Mouse (Mus musculus) urinary bladder, postnatal 36 days (tissue): ENCODE measurements at regions not wholly inside any gene's neighbourhood (a gene's known extent, or its start where the extent isn't known, plus 50 kb on each side); places are given as distances from the start of the nearest gene placed in this dataset.
A peak's percentile ranks its signal among the peaks of the same experiment; 100 is the strongest.
"Not testable (repeated sequence)": the region's sequence is repeated elsewhere in the genome, so short reads cannot be mapped to it uniquely, and the experiment has no call there.

Source experiments
- DNase-seq, 2 experiments: peaks; one replicate each; pipeline ENCODE4 v3.0.0; 2022; ENCODE audit warnings: low spot score in 2 of 2, mixed read lengths in 1 of 2

DNA sequence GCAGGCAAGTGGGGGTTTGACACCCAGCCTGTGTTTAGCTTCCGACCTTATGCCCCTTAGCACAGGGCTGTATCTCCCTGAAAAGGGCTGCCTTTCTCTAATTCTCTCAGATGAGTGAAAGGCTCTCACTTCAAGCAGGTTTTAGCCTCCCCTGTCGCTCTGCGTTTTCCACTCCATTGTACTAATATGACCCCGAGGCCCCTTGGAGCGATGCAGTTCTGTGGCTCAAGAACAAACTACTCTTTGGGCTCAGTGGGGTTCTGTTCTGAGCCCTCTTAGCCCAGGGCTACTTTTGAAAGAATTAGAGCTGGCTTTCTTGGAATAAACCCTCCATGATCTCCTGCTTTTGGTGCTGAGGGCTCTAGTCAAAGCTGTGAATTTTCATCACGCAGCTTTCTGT, 53.4 kb upstream of the Castor2 start:
- DNase-seq: no peak

DNA sequence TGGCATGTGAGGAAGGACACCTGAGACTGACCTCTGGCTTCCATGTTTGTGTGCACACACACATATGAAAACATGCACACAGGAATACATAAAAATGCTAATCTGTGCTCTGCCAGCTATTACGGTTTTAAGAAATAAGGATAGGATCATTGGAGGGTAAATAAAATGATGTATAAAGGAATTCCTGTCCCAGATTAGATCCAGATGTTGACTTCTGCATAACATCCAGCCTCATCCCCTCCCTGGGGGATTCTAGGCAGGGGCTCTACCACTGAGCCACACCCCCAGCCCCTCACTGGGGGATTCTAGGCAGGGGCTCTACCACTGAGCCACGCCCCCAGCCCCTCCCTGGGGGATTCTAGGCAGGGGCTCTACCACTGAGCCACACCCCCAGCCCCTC, 56.6 kb upstream of the Castor2 start:
- DNase-seq: not testable (repeated sequence)

DNA sequence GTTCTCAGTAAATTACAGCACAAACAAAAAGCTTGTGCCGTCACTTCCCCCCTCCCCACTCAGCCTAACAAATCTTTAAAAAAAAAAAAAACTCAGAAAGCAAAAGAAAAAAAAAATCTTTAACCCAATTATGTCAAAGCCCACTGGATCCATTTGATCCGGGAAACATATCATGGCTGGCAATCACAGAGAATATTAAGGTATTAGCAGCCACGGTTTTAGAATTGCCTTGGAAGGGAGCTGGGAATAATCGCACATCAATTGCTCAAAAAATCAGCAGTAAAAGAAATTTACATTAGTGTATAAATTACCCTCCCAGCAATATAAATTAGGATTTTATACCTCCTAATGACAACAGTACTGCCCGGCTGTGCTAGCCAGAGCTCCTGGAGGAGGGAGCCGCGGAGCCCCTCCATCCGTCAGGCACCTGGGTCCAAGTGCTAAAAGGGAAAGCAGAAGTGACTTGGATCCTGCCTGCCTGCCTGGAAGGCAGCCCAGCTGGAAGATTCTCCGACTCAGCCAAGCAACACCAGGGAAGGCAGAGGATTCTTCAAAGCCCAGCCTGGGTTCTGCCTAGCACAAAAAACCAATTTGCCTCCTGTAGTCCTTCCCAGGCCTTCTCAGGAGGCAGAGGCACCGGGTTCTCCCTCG, 72.1 kb upstream of the Castor2 start:
- no peak for DNase-seq

DNA sequence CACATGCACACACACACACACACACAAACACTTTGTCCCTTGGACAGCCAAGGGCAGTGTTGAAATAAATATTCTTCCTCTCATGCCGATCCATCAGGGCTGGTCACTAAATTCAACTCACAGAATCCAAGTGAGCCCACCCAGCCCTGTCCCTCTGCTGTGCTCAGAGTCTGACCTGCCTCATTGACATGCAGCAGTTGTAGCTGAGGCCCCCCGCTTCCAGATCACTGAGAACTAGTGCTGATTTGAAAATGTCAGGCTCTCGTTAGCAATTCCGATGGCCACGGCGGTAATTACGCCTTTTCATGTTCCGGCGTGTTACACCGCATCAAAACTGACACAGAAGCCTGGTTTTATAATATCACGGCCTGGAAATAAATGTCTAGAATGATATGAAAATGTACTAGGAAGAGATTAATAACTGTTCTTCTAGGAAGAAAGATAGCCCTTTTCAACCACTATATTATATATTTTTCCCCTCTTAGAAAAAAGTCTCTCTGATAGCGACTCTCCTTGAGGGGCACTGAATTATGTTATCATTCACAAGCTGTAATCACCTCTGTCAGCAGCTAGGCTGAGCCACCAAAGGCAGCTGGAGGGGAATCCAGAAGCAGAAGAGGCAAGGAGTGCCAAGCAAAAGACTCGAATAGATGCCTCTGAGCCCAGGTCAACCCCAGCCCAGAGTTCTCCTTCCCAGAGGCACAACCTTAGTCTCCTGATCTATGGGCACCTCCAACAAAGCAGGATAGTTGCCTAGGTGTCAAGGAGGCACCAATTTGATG, 79.7 kb upstream of the Castor2 start:
- DNase-seq: no peak

DNA sequence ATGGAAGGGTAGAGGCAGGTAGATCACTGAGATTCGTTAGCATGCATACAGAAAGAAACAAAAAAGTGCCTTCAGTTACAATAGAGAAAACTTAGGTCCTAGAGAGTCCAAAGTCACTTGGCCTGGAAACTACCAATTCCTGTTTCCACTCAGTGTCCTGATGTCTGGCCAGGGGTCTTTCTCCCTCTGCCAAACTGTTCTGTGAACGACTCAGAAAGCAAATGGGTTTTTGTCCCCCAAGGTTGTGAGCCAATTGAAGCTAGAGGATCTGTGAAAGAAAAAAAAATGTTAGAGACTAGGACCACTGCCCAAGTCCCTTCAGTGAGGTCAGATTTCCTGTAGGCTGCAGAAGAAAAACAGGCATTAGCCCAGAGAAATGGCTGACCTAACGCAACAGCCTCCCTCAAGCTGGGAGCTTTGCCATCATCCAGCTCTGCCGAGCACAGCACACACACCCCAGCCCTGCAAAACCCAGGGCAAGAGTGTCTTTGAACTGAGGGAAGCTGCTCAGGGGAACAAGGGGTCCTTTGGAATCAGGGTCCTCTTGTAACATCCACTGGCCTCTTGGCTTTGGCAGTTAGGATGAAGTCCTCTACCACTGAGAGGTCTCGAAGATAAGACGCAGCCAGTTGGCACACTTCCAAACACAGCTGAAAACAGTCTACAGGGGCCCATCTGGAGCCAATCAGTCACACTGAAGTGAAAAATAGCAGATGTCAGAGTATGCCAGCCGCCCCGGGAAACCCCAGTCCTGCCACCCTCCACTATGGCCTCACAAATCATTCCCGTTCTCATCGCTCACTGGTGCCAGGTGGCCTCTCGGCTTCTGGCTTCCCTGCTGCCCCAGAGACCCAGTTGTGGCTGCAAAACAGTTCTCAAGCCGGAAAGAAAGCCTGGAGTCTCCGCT, 85.0 kb upstream of the Castor2 start:
- peak; percentile 25 to 66 for DNase-seq

DNA sequence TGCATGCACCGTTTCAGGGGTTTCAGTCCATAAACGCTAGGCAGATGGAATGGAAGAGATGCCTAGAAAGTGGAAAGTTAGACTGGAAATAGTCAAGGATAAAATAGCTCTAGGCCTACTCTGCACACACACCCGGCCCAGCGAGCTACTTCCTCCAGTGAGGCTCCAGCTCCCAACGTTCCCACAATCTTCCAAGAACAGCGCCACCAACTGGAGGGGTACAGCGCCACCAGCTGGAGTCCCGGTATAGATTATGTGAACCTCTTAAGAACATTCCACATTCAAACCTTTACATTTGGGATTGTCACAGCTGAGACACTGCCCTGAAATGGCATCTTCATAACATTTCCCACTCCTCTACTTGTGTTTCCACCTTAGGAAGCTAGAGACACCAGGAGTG, 86.3 kb upstream of the Castor2 start:
- DNase-seq: no peak

DNA sequence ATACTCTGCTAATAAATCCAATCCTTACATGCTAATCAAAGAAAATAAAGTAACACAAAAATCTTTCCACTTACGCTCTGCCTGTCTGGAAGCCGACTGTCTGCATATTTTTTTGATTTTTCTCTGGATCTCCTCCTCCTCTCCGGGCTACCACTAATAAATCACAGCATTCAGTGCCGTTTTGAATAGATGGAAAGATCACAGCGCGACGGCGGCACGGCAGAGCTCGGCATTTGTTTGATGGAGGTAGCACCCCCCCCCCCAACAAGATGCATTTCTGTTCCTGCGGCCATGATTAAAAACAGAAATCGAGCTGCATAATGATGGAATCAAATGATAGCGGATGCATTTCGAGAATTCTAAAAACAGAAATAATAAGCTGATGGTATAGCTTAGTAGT, 89.7 kb upstream of the Castor2 start:
- DNase-seq: no peak

DNA sequence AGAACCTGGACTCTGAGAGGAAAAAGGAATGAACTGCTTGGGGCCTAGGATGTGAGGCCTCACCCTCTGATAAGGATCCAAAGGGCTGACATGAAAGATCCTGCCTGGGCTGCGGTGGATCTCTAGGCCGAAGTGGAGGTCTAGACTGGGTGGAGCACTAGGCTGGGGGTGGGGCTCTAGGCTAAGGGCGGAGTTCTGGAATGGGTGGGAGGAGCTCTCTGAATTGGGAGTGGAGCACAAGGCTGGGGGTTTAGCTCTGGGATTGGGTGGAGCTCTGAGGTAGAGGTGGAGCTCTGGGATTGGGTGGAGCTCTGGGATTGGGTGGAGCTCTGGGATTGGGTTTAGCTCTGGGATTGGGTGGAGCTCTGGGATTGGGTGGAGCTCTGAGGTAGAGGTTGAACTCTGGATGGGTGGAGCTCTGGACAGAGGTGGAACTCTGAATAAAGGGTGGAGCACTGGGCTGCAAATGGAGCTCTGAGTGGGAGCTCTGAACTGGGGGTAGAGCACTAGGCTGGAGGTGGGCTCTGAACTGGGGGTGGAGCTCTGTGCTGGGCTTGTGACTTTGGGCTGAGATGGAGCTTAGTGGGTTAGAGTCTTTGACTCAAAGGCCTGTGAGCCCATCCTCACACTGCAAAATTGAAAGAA, 92.3 kb upstream of the Castor2 start:
- peak; percentile 17 to 21 for DNase-seq

DNA sequence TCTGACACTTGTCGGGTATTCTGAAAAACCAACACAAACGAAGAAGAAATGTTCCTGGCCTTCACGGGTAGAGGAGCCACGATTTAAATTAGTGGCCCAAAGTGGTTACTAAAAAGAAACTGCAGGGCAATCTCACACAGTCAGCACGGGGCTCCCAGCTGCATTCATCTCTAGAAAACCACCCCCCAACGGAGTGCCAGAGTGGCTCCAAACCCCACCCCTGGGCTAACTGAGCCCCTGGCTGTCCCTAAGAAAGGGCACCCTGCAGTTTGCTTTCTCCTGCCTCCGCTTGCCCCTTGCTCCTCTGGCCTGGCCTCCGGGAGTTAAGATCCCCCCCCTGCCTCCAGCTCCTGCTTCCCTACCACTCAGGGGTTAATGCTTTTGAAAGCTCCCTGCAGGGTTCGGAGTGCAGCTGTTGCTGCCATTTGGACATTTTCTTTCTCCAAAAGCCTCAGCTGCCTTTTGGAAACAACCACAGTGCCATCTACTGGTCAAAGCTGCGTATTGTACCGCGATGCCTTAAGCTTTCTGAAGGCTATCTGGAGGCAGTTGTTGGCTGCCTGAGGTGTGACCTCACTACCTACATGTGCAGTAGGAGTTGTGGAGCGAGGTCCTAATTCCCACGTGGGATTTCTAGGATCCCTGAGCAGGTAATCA, 92.9 kb upstream of the Castor2 start:
- peak; percentile 75 to 79 for DNase-seq

DNA sequence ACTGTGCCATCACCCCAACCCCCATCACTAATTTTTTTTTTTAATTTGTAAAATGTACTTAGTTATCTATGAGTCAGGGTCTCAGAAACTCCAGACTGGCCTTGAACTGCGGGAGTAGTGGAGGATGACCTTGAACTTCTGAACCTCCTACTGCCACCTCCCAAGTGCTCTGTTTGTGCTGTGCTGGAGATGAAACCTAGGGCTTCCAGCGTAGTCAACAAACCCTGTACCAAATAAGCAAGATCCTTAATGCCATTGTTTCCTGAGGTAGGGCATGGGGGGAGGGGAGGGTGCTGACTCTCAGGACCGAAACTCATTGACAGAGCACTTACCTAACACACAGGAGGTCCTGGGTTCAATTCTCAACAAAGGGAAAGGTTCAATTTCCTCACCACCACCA, 93.5 kb upstream of the Castor2 start:
- DNase-seq: no peak

DNA sequence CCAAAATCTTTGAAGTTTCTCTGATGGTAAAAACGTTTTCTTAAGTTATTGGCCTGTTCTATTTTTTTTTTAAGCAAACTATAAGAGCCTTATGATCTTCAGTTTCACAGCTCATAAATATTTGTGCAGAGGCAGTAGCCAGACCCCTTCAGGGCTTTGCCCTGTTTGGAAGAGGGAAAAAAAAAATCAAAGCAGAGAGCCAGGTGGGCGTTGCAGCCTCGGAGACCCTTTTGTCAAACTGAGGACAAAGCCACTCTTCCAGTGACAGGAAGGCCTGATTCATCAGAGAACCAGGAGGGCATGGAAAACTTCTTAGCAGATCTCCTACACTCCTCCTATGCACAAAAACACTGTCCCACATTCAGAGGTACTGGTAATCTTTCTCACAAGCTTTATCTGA, 99.4 kb upstream of the Castor2 start:
- DNase-seq: no peak

DNA sequence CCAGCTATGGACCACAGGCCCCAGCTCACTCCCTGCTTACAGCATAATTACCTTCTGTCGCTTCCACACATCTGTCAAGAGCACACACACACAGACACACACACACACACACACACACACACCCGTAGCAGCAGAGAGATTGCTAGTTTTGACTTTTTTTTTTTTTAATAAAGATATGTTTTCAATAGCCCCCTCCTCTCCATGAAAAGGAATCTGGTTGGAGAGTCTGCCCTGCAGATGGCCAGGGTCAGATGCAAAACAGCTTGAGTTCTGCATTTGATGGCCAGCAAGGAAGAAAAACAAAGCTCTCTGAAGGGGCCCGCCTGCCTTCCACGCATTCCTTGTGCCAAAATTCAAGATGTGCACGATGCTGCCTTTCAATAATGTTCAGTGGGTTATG, 99.8 kb upstream of the Castor2 start:
- no peak for DNase-seq

DNA sequence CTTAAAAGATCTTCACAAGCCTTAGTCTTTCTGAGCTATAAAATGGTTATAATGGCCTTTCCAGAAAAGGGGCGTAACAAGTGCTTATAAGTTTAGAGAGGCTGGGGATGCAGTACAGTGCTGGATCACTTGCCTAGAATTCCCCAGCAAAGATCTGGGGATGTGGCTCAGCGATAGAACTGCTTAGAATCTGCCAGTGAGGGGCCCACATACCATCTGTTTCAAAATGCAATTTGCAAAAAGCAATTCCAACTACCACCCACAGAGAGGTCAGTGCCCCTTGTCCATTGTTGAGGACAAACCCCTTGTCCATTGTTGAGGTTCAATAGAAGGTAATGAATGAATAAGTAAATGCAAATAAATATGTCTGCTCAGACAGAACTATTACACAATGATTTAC, 107.5 kb upstream of the Castor2 start:
- no peak for DNase-seq

DNA sequence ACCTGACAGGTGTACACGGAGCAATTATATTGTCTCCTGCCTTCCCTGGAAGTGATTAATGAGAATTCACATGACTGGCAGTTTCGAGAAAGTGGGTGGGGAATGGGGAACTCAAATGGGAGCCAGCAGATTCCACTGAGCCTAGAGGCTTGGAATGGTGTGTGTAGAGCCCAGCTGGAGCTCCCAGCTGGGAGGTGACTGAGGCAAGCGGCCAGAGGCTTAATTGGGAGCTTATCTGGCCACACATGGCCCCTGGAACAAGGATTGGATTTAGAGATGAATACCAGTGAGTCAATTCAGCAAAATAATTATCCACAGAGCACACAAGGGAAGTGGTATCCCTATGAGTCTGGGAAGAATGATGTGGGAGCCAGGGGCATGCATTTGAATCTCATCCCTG, 108.0 kb upstream of the Castor2 start:
- peak; percentile 6 to 9 for DNase-seq

DNA sequence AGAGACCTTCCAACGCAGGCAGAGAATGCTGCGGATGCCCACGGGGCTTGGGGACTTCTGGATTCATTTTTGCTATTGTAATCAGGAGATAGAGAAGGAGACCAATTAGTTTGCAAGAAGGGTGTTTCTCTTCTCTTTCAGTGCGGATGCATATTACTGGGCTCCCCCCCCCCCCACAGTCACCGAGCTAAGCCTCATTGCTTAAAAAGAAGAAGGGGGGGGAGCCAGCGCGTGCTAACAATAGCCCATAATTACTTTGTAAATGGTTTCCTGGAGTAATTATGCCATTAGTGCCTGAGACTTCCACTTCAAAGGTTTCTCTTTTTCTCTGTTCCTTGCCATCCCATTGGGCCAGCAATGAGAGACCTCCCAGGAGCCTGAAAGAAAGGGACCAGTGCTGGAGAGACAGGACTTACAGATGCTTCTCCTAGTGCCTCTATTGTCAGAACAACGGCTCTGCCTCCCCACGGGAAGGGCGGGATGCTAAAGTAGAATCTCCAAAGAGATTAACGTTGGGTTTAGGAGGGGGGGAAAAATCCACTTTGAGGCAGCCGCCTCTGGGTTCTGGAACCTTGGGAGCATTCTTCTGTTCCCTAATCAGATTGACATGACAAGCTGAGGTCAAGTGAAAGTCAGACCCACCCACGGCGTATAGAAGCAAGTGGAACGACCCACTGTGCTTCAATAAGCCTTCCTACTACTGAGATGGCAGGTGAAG, 116.1 kb upstream of the Castor2 start:
- no peak for DNase-seq

DNA sequence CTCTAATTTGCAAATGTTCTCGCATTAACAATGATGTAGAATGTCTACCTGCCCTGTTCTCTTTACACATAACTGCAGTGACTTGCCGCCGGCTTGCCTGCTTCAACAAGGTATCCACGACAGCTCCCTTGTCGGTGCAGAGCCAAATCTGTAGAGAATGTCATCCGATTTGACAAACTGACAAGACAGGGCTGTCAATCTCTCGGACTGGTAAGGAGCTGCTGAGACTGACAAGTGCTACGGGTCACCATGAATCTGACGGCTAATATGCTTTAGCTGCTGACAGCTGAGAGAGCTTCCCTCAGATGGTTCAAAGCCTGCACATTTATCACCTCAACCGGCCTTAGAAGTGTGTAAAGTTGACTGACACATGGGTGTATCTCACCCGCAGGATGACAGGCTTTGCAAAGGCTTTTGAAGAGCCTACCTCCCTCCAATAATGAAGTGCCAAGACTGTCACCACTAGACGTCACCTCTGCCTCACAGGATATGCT, 129.0 kb upstream of the Castor2 start:
- DNase-seq: no peak

DNA sequence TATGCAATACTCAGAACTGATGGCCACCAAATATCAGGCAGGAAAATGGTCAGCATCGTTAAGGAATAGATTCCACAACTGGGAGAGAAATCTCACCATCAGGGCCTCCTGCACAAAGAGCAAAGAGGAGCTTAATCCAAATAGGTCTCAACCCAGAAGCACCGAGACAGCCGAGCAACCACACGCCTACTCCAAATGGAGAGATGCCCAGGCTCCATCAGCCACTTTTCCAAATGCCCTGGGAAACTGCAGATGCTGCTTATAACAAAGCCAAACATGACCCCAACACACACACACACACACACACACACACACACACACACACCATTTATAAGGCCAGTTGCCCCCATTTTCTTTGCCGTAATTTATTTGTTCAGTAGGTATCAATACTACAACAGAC, 136.2 kb upstream of the Castor2 start:
- DNase-seq: no peak

DNA sequence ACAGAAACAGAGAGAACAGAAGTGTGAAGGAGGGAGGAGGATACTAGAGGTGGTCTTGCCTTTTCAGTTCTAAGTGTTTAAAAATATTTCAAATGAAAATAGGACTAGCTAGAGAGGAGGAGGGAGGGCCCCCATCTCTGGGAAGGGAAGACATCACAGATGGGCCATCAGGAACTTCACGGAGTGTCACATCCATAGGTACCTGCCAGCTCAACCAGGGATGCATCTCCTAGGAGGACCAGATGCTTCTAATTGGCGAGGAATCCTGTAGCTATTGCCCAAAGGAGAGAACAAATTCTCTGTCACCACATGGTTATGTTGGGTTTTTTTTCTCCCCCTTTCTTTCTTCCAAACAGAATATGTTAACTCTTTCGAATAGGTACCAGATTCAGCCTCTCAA, 158.7 kb upstream of the Castor2 start:
- DNase-seq: no peak

DNA sequence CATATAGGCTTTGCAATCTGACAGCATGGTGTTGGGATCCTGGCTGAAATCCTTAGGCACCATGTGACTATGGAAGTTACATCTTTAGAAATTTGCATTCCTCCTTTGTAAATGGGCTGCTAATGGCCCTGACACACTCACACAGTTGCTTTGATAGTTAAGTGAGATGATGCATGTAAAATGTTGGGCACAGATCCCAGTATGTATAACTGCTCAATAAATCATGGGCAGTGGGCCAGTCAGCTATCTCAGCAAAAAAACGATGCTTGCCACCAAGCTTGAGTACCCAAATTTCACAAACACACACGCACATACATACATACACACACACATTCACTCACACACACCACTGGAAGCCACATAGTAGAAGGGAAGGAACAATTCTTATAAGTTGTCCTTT, 159.5 kb upstream of the Castor2 start:
- DNase-seq: no peak
